Mouse (Mus musculus): ENCODE data around the gene Prkcz. TPM values are rescaled to one million over a fixed set of nuclear protein-coding genes. Genes with fewer than 3 reads are reported as not detected.
A peak's percentile ranks its signal among the peaks of the same experiment; 100 is the strongest.

Gene Prkcz
- polyA plus RNA-seq, 1 experiment: 38.1 TPM

GRCm38 (mm10) chr4:155387166-155387565, 26.0 kb upstream of the Prkcz start:
- Histone ChIP-seq H3K4me3 (replicated peaks; ENCODE audit: extremely low read depth, low read depth, low read length) (no peak overlapping the region), H3K4me1 (ENCODE audit: control insufficient read depth, insufficient read depth, low read length) (no peaks in the 10 kb centered on the region)
- WGBS: 80% methylated on average over 8 of the region's 8 CpGs
- no peak for TF ChIP-seq POLR2A (IDR thresholded peaks at IDR 0.05; ENCODE audit: borderline replicate concordance, extremely low read depth, low read depth, low read length)
- TF ChIP-seq CTCF (IDR thresholded peaks at IDR 0.05; ENCODE audit: insufficient read depth, low read length): no peak
- DNase-seq: no peak

GRCm38 (mm10) chr4:155383326-155383725, 22.2 kb upstream of the Prkcz start:
- WGBS: 62% methylated on average over 4 of the region's 4 CpGs
- H3K4me1 ChIP-seq (ENCODE audit: control insufficient read depth, insufficient read depth, low read length): no peaks in the 10 kb centered on the region
- DNase-seq: no peak
- no peak for TF ChIP-seq CTCF (IDR thresholded peaks at IDR 0.05; ENCODE audit: insufficient read depth, low read length)
- no peak overlapping the region for H3K4me3 ChIP-seq (replicated peaks; ENCODE audit: extremely low read depth, low read depth, low read length)

GRCm38 (mm10) chr4:155382752-155383151, 21.6 kb upstream of the Prkcz start:
- TF ChIP-seq POLR2A (IDR thresholded peaks at IDR 0.05; ENCODE audit: borderline replicate concordance, extremely low read depth, low read depth, low read length) (no peak), CTCF (IDR thresholded peaks at IDR 0.05; ENCODE audit: insufficient read depth, low read length) (no peak)
- H3K4me1 ChIP-seq (ENCODE audit: control insufficient read depth, insufficient read depth, low read length): no peaks in the 10 kb centered on the region
- H3K4me3 ChIP-seq (replicated peaks; ENCODE audit: extremely low read depth, low read depth, low read length): no peak overlapping the region
- no peak for DNase-seq
- WGBS: 24% methylated on average over 9 of the region's 9 CpGs

GRCm38 (mm10) chr4:155381974-155382373, 20.8 kb upstream of the Prkcz start:
- TF ChIP-seq POLR2A (IDR thresholded peaks at IDR 0.05; ENCODE audit: borderline replicate concordance, extremely low read depth, low read depth, low read length) (no peak), CTCF (IDR thresholded peaks at IDR 0.05; ENCODE audit: insufficient read depth, low read length) (no peak)
- 42% methylated on average over 7 of the region's 7 CpGs for WGBS
- DNase-seq: no peak
- Histone ChIP-seq H3K4me3 (replicated peaks; ENCODE audit: extremely low read depth, low read depth, low read length) (no peak overlapping the region), H3K4me1 (ENCODE audit: control insufficient read depth, insufficient read depth, low read length) (no peaks in the 10 kb centered on the region)

GRCm38 (mm10) chr4:155371797-155372735, 10.9 kb upstream of the Prkcz start:
- TF ChIP-seq POLR2A (IDR thresholded peaks at IDR 0.05; ENCODE audit: borderline replicate concordance, extremely low read depth, low read depth, low read length) (no peak), CTCF (IDR thresholded peaks at IDR 0.05; ENCODE audit: insufficient read depth, low read length) (no peak)
- Histone ChIP-seq H3K4me1 (ENCODE audit: control insufficient read depth, insufficient read depth, low read length) (no peaks in the 10 kb centered on the region), H3K4me3 (replicated peaks; ENCODE audit: extremely low read depth, low read depth, low read length) (no peak overlapping the region)
- DNase-seq: no peak
- WGBS: 72% methylated on average over 5 of the region's 5 CpGs

GRCm38 (mm10) chr4:155370737-155371715, 9.9 kb upstream of the Prkcz start:
- 81% methylated on average over 15 of the region's 15 CpGs for WGBS
- DNase-seq: no peak
- no peak overlapping the region for H3K4me3 ChIP-seq (replicated peaks; ENCODE audit: extremely low read depth, low read depth, low read length)
- no peak for TF ChIP-seq POLR2A (IDR thresholded peaks at IDR 0.05; ENCODE audit: borderline replicate concordance, extremely low read depth, low read depth, low read length)
- TF ChIP-seq CTCF (IDR thresholded peaks at IDR 0.05; ENCODE audit: insufficient read depth, low read length): no peak
- H3K4me1 ChIP-seq (ENCODE audit: control insufficient read depth, insufficient read depth, low read length): no peaks in the 10 kb centered on the region

GRCm38 (mm10) chr4:155368684-155369083, 7.5 kb upstream of the Prkcz start:
- peak; percentile 87 for DNase-seq
- TF ChIP-seq CTCF (IDR thresholded peaks at IDR 0.05; ENCODE audit: insufficient read depth, low read length): peak; percentile 90
- no peak for TF ChIP-seq POLR2A (IDR thresholded peaks at IDR 0.05; ENCODE audit: borderline replicate concordance, extremely low read depth, low read depth, low read length)
- Histone ChIP-seq H3K4me1 (ENCODE audit: control insufficient read depth, insufficient read depth, low read length) (no peaks in the 10 kb centered on the region), H3K4me3 (replicated peaks; ENCODE audit: extremely low read depth, low read depth, low read length) (no peak overlapping the region)
- WGBS: 24% methylated on average over 12 of the region's 12 CpGs

- DNase-seq: no peak
- H3K4me3 ChIP-seq (replicated peaks; ENCODE audit: extremely low read depth, low read depth, low read length): no peak overlapping the region
- 79% methylated on average over 9 of the region's 9 CpGs for WGBS
Observed at GRCm38 (mm10) chr4:155367739-155368138, 6.6 kb upstream of the Prkcz start.

GRCm38 (mm10) chr4:155366784-155367183, 5.6 kb upstream of the Prkcz start:
- no peaks in the 10 kb centered on the region for H3K4me1 ChIP-seq (ENCODE audit: control insufficient read depth, insufficient read depth, low read length)
- no peak for TF ChIP-seq CTCF (IDR thresholded peaks at IDR 0.05; ENCODE audit: insufficient read depth, low read length)
- no peak for TF ChIP-seq POLR2A (IDR thresholded peaks at IDR 0.05; ENCODE audit: borderline replicate concordance, extremely low read depth, low read depth, low read length)
- 75% methylated on average over 6 of the region's 6 CpGs for WGBS
- no peak overlapping the region for H3K4me3 ChIP-seq (replicated peaks; ENCODE audit: extremely low read depth, low read depth, low read length)
- no peak for DNase-seq

More at GRCm38 (mm10) chr4:155367739-155368138, 6.6 kb upstream of the Prkcz start:
- H3K4me1 ChIP-seq (ENCODE audit: control insufficient read depth, insufficient read depth, low read length): no peaks in the 10 kb centered on the region
- no peak for TF ChIP-seq CTCF (IDR thresholded peaks at IDR 0.05; ENCODE audit: insufficient read depth, low read length)
- no peak for TF ChIP-seq POLR2A (IDR thresholded peaks at IDR 0.05; ENCODE audit: borderline replicate concordance, extremely low read depth, low read depth, low read length)
